Mouse (Mus musculus): ENCODE data around the gene Atg2b. TPM values are rescaled to one million over a fixed set of nuclear protein-coding genes. Genes with fewer than 3 reads are reported as not detected.

Gene Atg2b
- polyA plus RNA-seq, 1 experiment from 2014 or later = 8.4 TPM

GRCm38 (mm10) chr12:105655850-105656249 is 29.2 kb downstream of the Atg2b start:
- 92% methylated on average over 7 of the region's 7 CpGs for WGBS
- no peak for ATAC-seq (replicated peaks; ENCODE audit: low FRiP score, low read depth)
- Histone ChIP-seq H3K9ac (ENCODE audit: low read depth, low read length) (no peak overlapping the region), H3K27ac (no peak overlapping the region), H3K4me1 (replicated peaks; ENCODE audit: insufficient read depth, low read length) (no peaks in the 10 kb centered on the region), H3K4me2 (ENCODE audit: low read length) (no peak overlapping the region), H3K27me3 (ENCODE audit: insufficient read depth, low read length) (no peaks in the 10 kb centered on the region), H3K9me3 (replicated peaks; ENCODE audit: low read length) (no peaks in the 10 kb centered on the region), H3K4me3 (replicated peaks; ENCODE audit: low read depth, low read length) (no peak overlapping the region), H3K36me3 (ENCODE audit: insufficient read depth, low read length) (peaks cover 76% of the 10 kb centered on the region)
- TF ChIP-seq CTCF (IDR thresholded peaks at IDR 0.05; ENCODE audit: low read depth) = no peak
- DNase-seq (ENCODE audit: low spot score) = no peak

- 91% methylated on average over 11 of the region's 11 CpGs for WGBS
- ATAC-seq (replicated peaks; ENCODE audit: low FRiP score, low read depth) (no peak), DNase-seq (ENCODE audit: low spot score) (no peak)
Measured at GRCm38 (mm10) chr12:105642770-105643321, 42.2 kb downstream of the Atg2b start.

DNA sequence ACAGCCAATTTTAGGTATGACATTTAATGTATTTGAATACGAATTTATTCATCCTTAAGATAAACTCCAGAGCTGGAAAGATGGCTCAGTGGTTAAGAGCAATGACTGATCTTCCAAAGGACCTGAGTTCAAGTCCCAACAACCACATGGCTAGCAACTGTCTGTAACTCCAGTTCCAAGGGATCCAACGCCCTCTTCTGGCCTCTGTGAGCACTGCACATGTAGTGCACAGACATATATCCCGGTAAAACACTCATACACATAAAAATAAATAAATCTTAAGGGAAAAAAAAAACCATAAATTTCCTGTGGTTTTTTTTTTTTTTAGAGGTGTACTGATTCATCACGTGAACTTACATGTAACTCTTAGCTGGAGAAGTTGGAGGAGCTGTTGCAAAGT is 47.5 kb downstream of the Atg2b start:
- 70% methylated on average over 4 of the region's 4 CpGs for WGBS
- no peak overlapping the region for H3K4me2 ChIP-seq (ENCODE audit: low read length)
- no peaks in the 10 kb centered on the region for H3K27me3 ChIP-seq (ENCODE audit: insufficient read depth, low read length)
- H3K4me1 ChIP-seq (replicated peaks; ENCODE audit: insufficient read depth, low read length) = no peaks in the 10 kb centered on the region
- H3K9me3 ChIP-seq (replicated peaks; ENCODE audit: low read length) = no peaks in the 10 kb centered on the region
- TF ChIP-seq CTCF (IDR thresholded peaks at IDR 0.05; ENCODE audit: low read depth) = peak; percentile 45
- ATAC-seq (replicated peaks; ENCODE audit: low FRiP score, low read depth) (no peak), DNase-seq (ENCODE audit: low spot score) (no peak)
- no peak overlapping the region for H3K27ac ChIP-seq
- no peak overlapping the region for H3K4me3 ChIP-seq (replicated peaks; ENCODE audit: low read depth, low read length)
- peaks cover 87% of the 10 kb centered on the region for H3K36me3 ChIP-seq (ENCODE audit: insufficient read depth, low read length)
- H3K9ac ChIP-seq (ENCODE audit: low read depth, low read length) = no peak overlapping the region

More at GRCm38 (mm10) chr12:105642770-105643321, 42.2 kb downstream of the Atg2b start:
- peaks cover 81% of the 10 kb centered on the region for H3K36me3 ChIP-seq (ENCODE audit: insufficient read depth, low read length)
- H3K4me2 ChIP-seq (ENCODE audit: low read length) = no peak overlapping the region
- H3K4me3 ChIP-seq (replicated peaks; ENCODE audit: low read depth, low read length) = no peak overlapping the region
- no peaks in the 10 kb centered on the region for H3K27me3 ChIP-seq (ENCODE audit: insufficient read depth, low read length)
- no peak overlapping the region for H3K27ac ChIP-seq
- no peaks in the 10 kb centered on the region for H3K9me3 ChIP-seq (replicated peaks; ENCODE audit: low read length)
- H3K4me1 ChIP-seq (replicated peaks; ENCODE audit: insufficient read depth, low read length) = no peaks in the 10 kb centered on the region
- TF ChIP-seq CTCF (IDR thresholded peaks at IDR 0.05; ENCODE audit: low read depth) = no peak
- H3K9ac ChIP-seq (ENCODE audit: low read depth, low read length) = no peak overlapping the region

DNA sequence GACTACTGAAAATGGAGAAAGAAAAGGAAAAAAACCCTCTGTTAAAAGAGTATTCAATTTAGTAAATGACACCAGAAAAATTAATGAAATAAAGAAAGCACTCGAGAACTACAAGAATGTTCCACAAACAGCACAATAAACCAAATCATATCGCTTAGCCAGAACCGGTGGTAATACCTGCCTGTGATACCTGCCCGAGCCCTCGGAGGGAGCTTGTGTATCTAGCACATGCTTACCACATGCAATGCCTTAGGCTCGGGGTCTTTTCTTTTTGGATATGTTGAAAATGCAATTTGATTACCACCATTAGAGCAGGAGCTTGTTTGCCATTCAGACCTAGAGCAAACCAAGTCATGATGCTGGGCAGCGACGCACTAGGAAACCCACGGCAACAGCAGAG is 48.5 kb downstream of the Atg2b start:
- no peaks in the 10 kb centered on the region for H3K9me3 ChIP-seq (replicated peaks; ENCODE audit: low read length)
- no peak for TF ChIP-seq CTCF (IDR thresholded peaks at IDR 0.05; ENCODE audit: low read depth)
- no peak overlapping the region for H3K4me2 ChIP-seq (ENCODE audit: low read length)
- H3K4me1 ChIP-seq (replicated peaks; ENCODE audit: insufficient read depth, low read length) = no peaks in the 10 kb centered on the region
- H3K4me3 ChIP-seq (replicated peaks; ENCODE audit: low read depth, low read length) = no peak overlapping the region
- WGBS = 87% methylated on average over 9 of the region's 9 CpGs
- no peaks in the 10 kb centered on the region for H3K27me3 ChIP-seq (ENCODE audit: insufficient read depth, low read length)
- H3K27ac ChIP-seq = no peak overlapping the region
- DNase-seq (ENCODE audit: low spot score) = no peak
- peaks cover 78% of the 10 kb centered on the region for H3K36me3 ChIP-seq (ENCODE audit: insufficient read depth, low read length)
- H3K9ac ChIP-seq (ENCODE audit: low read depth, low read length) = no peak overlapping the region
- no peak for ATAC-seq (replicated peaks; ENCODE audit: low FRiP score, low read depth)

DNA sequence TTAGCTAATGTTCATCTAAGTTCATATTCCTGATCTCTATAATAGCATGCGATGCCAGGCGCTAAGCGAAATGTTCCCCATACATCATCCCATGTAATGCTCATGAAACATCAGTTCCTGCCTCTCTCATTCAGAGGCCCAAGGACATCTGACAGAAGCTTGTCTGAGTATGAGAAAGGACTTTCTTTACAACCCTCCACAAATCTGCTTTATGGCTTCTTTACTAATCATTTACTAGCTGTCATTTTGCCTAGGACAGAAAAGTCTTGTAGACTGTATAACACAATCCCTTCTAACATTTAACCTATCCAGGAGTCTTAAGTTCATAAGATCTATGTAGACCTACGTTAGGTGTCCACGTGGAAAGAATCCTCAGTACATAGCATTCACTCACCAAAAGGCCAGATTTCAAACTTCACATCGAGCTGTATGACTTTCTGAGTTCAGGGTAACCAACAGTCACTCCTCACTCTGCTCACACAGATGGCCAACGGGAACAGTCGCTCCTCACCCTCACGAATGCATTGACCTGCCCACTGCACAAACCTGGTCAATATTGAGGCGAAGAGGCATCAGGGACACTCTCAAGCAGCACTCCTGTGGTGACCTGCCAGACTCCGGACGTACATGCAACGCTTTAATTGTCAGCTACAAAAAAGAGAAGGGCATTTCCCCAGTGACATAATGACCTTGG is 50.5 kb downstream of the Atg2b start:
- 95% methylated on average over 13 of the region's 13 CpGs for WGBS
- H3K9me3 ChIP-seq (replicated peaks; ENCODE audit: low read length) = no peaks in the 10 kb centered on the region
- H3K4me3 ChIP-seq (replicated peaks; ENCODE audit: low read depth, low read length) = no peak overlapping the region
- no peaks in the 10 kb centered on the region for H3K27me3 ChIP-seq (ENCODE audit: insufficient read depth, low read length)
- no peak overlapping the region for H3K4me2 ChIP-seq (ENCODE audit: low read length)
- H3K36me3 ChIP-seq (ENCODE audit: insufficient read depth, low read length) = peaks cover 59% of the 10 kb centered on the region
- no peaks in the 10 kb centered on the region for H3K4me1 ChIP-seq (replicated peaks; ENCODE audit: insufficient read depth, low read length)
- no peak for ATAC-seq (replicated peaks; ENCODE audit: low FRiP score, low read depth)
- no peak for DNase-seq (ENCODE audit: low spot score)
- TF ChIP-seq CTCF (IDR thresholded peaks at IDR 0.05; ENCODE audit: low read depth) = no peak
- H3K9ac ChIP-seq (ENCODE audit: low read depth, low read length) = no peak overlapping the region
- H3K27ac ChIP-seq = no peak overlapping the region

DNA sequence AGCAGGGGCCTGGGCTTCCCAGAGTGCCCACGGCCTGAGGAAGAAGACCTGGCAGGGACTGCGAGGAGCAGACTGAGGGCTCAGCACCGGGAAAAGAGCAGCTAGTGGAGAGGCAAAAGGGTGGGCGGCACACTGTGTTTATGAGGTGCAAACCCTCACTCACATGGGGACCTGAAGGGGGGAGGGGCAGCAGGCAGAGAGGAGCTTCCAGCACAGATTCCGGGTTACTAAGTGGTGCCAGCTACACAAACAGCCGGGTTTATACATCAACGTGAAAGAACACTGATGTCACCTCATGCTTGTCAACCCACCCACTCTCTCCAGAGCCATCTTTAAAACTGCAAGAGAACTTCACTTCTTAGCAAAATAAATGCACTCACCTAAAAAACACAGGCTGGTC is 59.2 kb downstream of the Atg2b start:
- no peak for DNase-seq (ENCODE audit: low spot score)
- no peak for TF ChIP-seq CTCF (IDR thresholded peaks at IDR 0.05; ENCODE audit: low read depth)
- Histone ChIP-seq H3K27me3 (ENCODE audit: insufficient read depth, low read length) (no peaks in the 10 kb centered on the region), H3K9me3 (replicated peaks; ENCODE audit: low read length) (no peaks in the 10 kb centered on the region), H3K9ac (ENCODE audit: low read depth, low read length) (no peak overlapping the region), H3K4me2 (ENCODE audit: low read length) (no peak overlapping the region), H3K4me3 (replicated peaks; ENCODE audit: low read depth, low read length) (no peak overlapping the region), H3K4me1 (replicated peaks; ENCODE audit: insufficient read depth, low read length) (no peaks in the 10 kb centered on the region), H3K27ac (no peak overlapping the region), H3K36me3 (ENCODE audit: insufficient read depth, low read length) (peaks cover 48% of the 10 kb centered on the region)
- ATAC-seq (replicated peaks; ENCODE audit: low FRiP score, low read depth) = no peak
- 17% methylated on average over 7 of the region's 7 CpGs for WGBS

Measured in kidney, postnatal 0 days (tissue).